Mouse (Mus musculus) liver, embryonic 11.5 days (tissue): ENCODE measurements around the gene Pga5. TPM values are rescaled to one million over a fixed set of nuclear protein-coding genes. Genes with fewer than 3 reads are reported as not detected.

Source experiments
- polyA plus RNA-seq: library from polyadenylated mRNA; unstranded; fragments of >200 nt; fragmentation: Nextera tagmentation; extraction: Ambion mirVana; gene quantifications from 2 replicates; pipeline ENCODE4 v1.2.1, GENCODE M21; 2014

The Pga5 gene
- polyA plus RNA-seq, 1 experiment from 2014 or later, result not detected

Other genes with a start within 250 kb of the Pga5 start
- 0.14 TPM in 1 of 2 replicates, not detected in the other for gene Lrrc10b, start 220.6 kb downstream of the Pga5 start, polyA plus RNA-seq
- gene Ppp1r32, start 195.1 kb downstream of the Pga5 start, polyA plus RNA-seq, result 0.12 TPM in 1 of 2 replicates, not detected in the other
- gene Cpsf7, start 152.8 kb downstream of the Pga5 start, polyA plus RNA-seq, result 42.6 and 44.8 TPM in 2 replicates
- gene Sdhaf2, start 151.9 kb downstream of the Pga5 start, polyA plus RNA-seq, result 60.4 and 63.0 TPM in 2 replicates
- 33.7 and 35.9 TPM in 2 replicates for gene Tmem216, start 121.8 kb downstream of the Pga5 start, polyA plus RNA-seq
- gene Cyb561a3, start 100.9 kb downstream of the Pga5 start, polyA plus RNA-seq, result 14.9 and 18.5 TPM in 2 replicates
- gene Tmem138, start 100.7 kb downstream of the Pga5 start, polyA plus RNA-seq, result 32.6 and 33.3 TPM in 2 replicates
- gene Ddb1, start 72.7 kb downstream of the Pga5 start, polyA plus RNA-seq, result 311 and 347 TPM in 2 replicates
- 16.1 and 16.2 TPM in 2 replicates for gene Tkfc, start 72.4 kb downstream of the Pga5 start, polyA plus RNA-seq
- 7.8 and 10.4 TPM in 2 replicates for gene Vwce, start 43.9 kb downstream of the Pga5 start, polyA plus RNA-seq
- 23.2 TPM in 2 replicates for gene Vps37c, start 10.7 kb upstream of the Pga5 start, polyA plus RNA-seq
- gene Cd5, start 60.9 kb upstream of the Pga5 start, polyA plus RNA-seq, result 0.05 TPM in 1 of 2 replicates, not detected in the other
- not detected in 2 replicates for gene Cd6, start 152.0 kb upstream of the Pga5 start, polyA plus RNA-seq
- gene Slc15a3, start 161.7 kb upstream of the Pga5 start, polyA plus RNA-seq, result 1.1 and 1.2 TPM in 2 replicates
- gene Tmem132a, start 191.9 kb upstream of the Pga5 start, polyA plus RNA-seq, result 27.2 and 27.7 TPM in 2 replicates
- 42.7 and 45.4 TPM in 2 replicates for gene Tmem109, start 203.9 kb upstream of the Pga5 start, polyA plus RNA-seq
- gene Prpf19, start 217.2 kb upstream of the Pga5 start, polyA plus RNA-seq, result 45.7 and 46.8 TPM in 2 replicates
- gene Zp1, start 242.6 kb upstream of the Pga5 start, polyA plus RNA-seq, result not detected in 2 replicates